Mouse (Mus musculus): Measurements from ENCODE around the gene Gnb1.
A peak's percentile ranks its signal among the peaks of the same experiment; 100 is the strongest.
"Not testable (repeated sequence)": the region's sequence is repeated elsewhere in the genome, so short reads cannot be mapped to it uniquely, and the experiment has no call there.

Gnb1 gene

GRCm38 (mm10) chr4:155490990-155491504 lies at the start of gene Gnb1:
TSS of gene Gnb1 (plus strand) at chr4:155491361.
- DNase-seq (ENCODE audit: low spot score): peak; percentile 93

- DNase-seq (ENCODE audit: low spot score): no peak
Measured at GRCm38 (mm10) chr4:155442808-155443207, 48.4 kb upstream of the Gnb1 start.

DNA sequence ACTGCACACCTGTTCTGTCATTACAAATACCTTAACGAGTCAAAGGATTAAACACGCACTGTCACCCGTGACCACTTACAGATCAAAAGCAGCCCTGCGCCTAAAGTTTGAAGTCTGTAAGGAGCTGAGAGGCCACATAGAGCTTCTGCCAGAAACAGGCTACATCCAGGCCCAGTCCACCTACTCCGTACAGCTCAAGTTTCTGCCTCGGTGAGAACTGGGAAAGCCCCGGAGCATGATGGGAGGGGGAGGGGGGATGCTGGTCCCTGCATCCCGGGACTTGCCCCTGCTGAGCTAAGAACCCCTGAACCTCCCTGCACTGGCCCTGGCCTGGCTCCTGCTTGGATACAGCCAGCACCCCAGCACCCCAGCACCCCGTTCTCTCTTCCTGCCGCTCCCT lies 39.6 kb upstream of the Gnb1 start:
- no peak for DNase-seq (ENCODE audit: low spot score)

DNA sequence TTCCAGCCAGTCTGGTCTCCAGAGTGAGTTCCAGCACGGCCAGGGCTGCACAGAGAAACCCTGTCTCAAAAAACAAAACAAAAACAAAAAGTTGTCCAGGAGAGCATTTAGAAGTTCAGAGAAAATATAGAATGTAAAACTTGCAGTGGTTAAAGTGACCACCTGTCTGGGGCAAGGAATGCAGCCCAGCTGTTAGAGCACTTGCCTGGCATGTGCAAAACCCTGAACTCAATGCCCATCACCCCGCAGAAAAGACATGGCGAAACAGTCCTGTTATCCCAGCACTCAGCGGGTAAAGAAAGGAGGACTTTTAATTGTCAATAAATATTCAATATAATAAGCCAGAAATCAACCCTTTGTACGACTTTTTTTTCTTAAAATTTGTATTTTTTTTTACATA lies 32.6 kb upstream of the Gnb1 start:
- DNase-seq (ENCODE audit: low spot score): no peak

DNA sequence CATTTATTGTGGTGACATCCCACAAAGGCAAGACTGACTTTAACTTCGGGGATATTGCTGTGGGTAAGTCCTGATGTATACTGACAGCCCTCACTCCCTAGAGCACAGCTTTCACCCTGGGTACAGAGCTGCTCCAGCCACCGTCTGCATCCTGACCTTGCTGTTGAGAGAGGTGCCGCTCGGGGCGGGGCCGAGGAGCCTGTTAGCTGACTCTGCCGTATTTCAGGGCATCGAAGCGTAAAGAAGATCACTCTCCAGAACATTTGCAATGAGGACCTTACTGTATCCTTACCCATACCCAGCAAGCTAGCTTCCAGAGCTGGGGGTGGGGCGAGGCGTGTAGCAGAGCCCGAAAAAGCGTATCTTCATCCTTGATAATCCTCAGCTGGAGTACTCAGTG lies 28.1 kb upstream of the Gnb1 start:
- no peak for DNase-seq (ENCODE audit: low spot score)

GRCm38 (mm10) chr4:155463611-155464010 lies 27.6 kb upstream of the Gnb1 start:
- DNase-seq (ENCODE audit: low spot score): no peak

DNA sequence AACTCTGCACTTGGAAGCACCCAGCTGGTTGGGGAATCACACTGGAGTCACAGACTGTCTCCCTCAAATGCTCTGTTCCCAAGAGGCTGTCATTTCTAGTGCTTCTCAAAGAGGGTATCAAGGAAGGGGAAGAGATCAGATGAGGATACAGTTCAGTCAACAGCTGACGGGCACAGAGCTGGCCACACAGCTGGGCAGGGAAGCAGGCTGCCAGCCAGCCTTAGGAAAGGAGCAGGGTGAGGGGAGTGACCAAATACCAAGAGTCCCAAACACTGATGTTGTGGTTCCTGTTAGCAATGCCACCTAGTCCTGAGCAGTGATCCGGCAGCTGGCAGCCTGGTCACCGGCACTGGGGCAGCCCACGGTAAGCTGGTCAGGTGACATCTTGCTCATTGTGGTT lies 27.1 kb upstream of the Gnb1 start:
- no peak for DNase-seq (ENCODE audit: low spot score)

GRCm38 (mm10) chr4:155465607-155466006 lies 25.6 kb upstream of the Gnb1 start:
- no peak for DNase-seq (ENCODE audit: low spot score)

- no peak for DNase-seq (ENCODE audit: low spot score)
Measured at GRCm38 (mm10) chr4:155466080-155466479, 25.1 kb upstream of the Gnb1 start.

- no peak for DNase-seq (ENCODE audit: low spot score)
Measured at GRCm38 (mm10) chr4:155467237-155468010, 23.7 kb upstream of the Gnb1 start.

- no peak for DNase-seq (ENCODE audit: low spot score)
Measured at GRCm38 (mm10) chr4:155468952-155469351, 22.2 kb upstream of the Gnb1 start, which contains the start of gene Tmem52. TSS of gene Tmem52 (plus strand) at chr4:155469114.

- peak; percentile 28 for DNase-seq (ENCODE audit: low spot score)
Measured at GRCm38 (mm10) chr4:155469590-155470262, 21.4 kb upstream of the Gnb1 start.

- DNase-seq (ENCODE audit: low spot score): no peak
Measured at GRCm38 (mm10) chr4:155470263-155470953, 20.8 kb upstream of the Gnb1 start.

GRCm38 (mm10) chr4:155470997-155471396 lies 20.2 kb upstream of the Gnb1 start:
- no peak for DNase-seq (ENCODE audit: low spot score)

- DNase-seq (ENCODE audit: low spot score): no peak
Measured at GRCm38 (mm10) chr4:155471406-155471805, 19.8 kb upstream of the Gnb1 start.

GRCm38 (mm10) chr4:155472716-155473290 lies 18.4 kb upstream of the Gnb1 start:
- no peak for DNase-seq (ENCODE audit: low spot score)

GRCm38 (mm10) chr4:155473319-155473718 lies 17.8 kb upstream of the Gnb1 start:
- no peak for DNase-seq (ENCODE audit: low spot score)

DNA sequence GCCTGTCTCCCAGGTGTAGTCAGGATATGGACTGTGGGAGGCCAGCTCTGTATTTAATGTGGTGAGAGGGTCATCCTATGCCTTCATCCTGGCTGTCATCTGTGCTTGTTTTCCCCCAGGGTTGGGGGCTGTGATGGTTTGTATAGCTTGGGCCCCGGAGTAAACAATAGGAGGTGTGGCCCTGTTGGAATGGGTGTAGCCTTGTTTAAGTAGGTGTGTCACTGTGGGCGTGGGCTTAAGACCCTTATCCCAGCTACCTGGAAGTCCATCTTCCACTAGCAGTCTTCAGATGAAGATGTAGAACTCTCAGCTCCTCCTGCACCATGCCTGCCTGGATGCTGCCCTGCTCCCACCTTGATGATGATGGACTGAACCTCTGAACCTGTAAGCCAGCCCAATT lies 17.4 kb upstream of the Gnb1 start:
- not testable (repeated sequence) for DNase-seq (ENCODE audit: low spot score)

DNA sequence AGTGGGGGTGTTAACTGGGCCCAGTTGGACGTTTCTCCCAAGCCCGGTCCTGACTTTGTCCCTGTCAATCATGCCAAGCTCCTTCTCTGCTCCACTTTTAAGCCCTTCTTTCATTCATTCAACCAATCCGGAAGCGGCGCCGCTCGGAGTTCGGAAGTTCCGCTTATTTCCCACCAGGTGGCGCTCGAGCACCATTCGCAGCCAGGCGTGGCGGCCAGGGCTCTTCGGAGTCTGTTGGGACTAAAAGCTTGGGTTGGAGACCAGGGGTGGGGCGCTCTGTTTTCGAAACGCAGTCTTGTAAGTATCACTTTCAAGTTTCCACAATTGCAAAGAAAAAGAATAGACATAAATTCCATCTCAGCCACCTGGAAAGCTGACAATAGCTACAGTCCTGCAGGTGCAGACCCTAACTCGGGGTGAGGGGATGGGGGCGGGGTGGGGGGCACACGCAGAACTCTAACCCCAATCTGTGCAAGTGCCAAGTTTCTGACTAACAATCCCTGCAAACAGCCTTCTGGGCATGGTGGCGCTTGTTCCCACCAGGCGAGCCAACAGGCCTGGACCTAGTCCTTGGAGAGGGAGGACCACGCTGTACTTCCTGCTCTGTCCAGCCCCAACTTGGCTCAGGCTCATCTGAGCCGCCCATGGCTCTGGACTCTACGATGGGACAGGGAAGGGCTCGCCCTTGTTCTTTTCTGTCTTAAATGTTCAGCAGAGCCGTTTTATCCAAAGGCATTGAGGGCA lies 9.6 kb upstream of the Gnb1 start:
- DNase-seq (ENCODE audit: low spot score): peak; percentile 79

- DNase-seq (ENCODE audit: low spot score): no peak
Measured at GRCm38 (mm10) chr4:155482125-155482480, 9.1 kb upstream of the Gnb1 start.

DNA sequence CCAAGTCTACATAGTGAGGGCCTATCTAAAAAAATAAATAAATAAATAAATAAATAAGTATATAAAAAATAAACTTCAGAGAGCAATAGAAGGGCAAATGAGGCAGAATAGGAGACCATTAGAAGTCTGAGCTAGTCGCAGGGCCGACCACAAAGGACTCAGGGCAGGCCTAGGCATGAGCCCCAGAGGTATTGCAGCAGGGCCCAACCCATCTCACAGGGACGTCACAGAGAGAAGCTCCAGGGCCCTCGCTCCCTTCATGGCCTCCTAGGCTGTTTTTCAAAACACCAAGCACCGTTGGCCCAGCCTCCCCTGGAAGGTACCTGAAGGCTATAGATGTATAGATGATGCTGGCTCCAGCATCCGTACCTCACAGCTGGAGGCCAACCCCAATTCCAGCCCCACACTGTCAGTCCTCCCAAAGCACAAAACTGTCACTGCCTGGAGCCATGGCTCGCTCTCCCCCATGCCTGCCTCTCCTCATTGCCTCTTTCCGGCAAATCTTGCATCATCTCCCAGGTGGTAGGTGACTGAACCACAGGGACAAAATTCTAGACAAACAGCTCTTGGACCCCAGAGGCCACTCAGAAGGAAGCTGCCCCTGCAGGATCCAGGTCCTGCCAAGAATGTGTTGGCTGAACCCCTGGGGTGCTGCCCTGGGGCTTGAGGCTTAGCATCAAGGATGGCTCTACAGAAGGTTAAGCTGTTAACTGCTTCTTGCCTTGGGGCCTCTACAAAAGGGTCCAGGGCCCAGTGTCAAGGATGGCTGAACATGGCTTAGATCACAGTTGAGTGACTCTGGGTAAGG lies 8.2 kb upstream of the Gnb1 start:
- DNase-seq (ENCODE audit: low spot score): no peak
